Mouse (Mus musculus): Measurements from ENCODE around the gene Snx10. TPM values are rescaled to one million over a fixed set of nuclear protein-coding genes. Genes with fewer than 3 reads are reported as not detected.

Gene Snx10
- total RNA-seq, 2 experiments from 2014 or later, result 6.5 to 8.2 TPM

DNA sequence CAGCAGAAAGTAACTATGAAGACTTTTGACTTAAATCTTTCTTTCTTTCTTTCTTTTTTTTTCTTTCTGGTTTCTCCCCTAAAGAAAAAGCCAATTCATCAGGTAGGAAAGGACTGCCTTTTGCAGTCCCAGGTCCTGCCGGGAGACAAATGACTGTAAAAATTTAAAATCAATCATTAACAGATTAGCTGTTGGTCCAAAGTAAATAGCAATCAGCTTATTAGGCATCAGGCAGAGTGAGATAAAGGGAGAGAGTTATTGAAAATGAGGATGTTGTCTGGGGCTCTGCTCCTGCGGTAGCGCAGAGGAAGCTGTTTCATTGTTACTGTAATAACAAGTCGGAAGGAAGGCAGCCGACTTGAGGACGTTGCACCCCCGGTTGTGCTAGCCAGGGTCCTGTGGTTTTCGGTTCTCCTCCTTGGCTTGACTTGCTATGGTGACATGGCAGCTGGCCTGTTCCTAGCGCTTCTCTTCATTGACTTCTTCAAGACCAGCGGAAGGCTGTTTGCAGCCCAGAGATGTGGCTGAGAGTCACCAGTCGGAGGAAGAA lies 112.4 kb downstream of the Snx10 start:
- no peak for DNase-seq (ENCODE audit: low spot score)

Small RNA genes lying within 50 kb of the gene (microRNA-seq; reads per million reads assigned to microRNA genes)
- not detected for gene Gm22914

Other genes starting within 250 kb of the Snx10 start
- gene Nfe2l3, start 91.2 kb upstream of the Snx10 start, total RNA-seq (2021), result not detected
- gene Hnrnpa2b1, start 54.0 kb upstream of the Snx10 start, total RNA-seq (2021), result 100 to 1,000 TPM; 309 to 353 TPM
- gene Cbx3, start 53.5 kb upstream of the Snx10 start, total RNA-seq (2021), result 10 to 100 TPM; 37.8 to 43.8 TPM